Mouse (Mus musculus) liver, embryonic 14.5 days (tissue): ENCODE data around the gene Pstpip1.

ENCODE experiments used
- CTCF ChIP-seq: IDR thresholded peaks from 2 replicates; pipeline ENCODE4 v1.5.1; 2016; ENCODE audit warnings: antibody characterized with exemption, low read depth, control low read depth
- EP300 ChIP-seq: IDR thresholded peaks from 2 replicates; pipeline ENCODE4 v1.6.1; 2016; ENCODE audit warnings: antibody characterized with exemption, low read depth

GRCm38 (mm10) chr9:56158077-56158476 is 68.3 kb downstream of the Pstpip1 start:
- TF ChIP-seq EP300 (no peak), CTCF (no peak)
